Mouse (Mus musculus): Measurements from ENCODE around the gene Rnf17. TPM values are rescaled to one million over a fixed set of nuclear protein-coding genes. Genes with fewer than 3 reads are reported as not detected.

Rnf17 gene
- polyA plus RNA-seq, 1 experiment from 2014 or later = 1.8 TPM

DNA sequence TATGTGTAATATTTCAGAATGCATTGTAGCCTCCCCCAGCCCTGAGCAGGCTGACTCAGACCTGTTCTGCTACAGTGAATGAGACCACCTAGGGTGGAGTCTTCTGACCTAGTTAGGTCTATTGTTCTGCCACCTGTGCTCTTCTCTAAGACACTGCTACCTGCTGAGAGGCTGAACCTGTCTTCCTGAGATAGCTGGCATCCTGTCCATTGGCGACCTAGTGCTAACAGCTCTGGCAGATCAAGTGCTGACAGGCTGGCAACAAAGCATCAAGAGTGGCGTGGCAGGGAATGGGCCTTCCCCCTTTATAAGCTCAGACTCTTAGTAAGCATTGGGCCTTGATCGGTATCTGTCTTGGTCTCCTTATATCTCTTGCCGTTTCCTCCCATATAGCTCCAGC is 148.6 kb downstream of the Rnf17 start:
- WGBS = 93% methylated on average over 4 of the region's 4 CpGs

DNA sequence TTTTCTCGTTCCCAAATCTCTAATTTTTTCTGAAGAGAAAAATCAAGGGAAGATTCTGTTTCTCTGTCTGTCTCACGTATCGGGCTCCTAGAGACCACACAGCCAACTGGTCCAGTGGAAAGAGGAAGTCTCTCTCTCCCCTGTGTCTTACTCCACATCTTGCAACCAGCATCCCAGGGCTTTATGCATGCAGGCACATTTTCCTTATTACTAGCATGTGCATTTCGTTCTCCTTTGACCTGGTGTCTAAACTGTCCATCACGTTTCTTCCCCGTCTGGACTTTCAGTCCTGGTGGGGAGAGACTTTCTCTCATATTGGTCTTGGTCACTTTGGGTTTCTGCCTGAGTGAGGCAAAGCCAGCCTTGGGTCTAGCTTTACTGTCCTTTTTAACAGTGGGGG is 150.5 kb downstream of the Rnf17 start:
- no peaks in the 10 kb centered on the region for H3K9me3 ChIP-seq (ENCODE audit: control insufficient read depth, low read length)
- no peak overlapping the region for H3K4me2 ChIP-seq (replicated peaks)
- no peaks in the 10 kb centered on the region for H3K4me1 ChIP-seq (replicated peaks; ENCODE audit: control insufficient read depth, insufficient read depth, low read length)
- ATAC-seq (ENCODE audit: low FRiP score) (no peak), DNase-seq (ENCODE audit: low spot score) (no peak)
- H3K4me3 ChIP-seq (replicated peaks; ENCODE audit: low read length) = no peak overlapping the region
- WGBS = 93% methylated on average over 6 of the region's 6 CpGs
- no peaks in the 10 kb centered on the region for H3K27me3 ChIP-seq (ENCODE audit: control insufficient read depth, insufficient read depth, low read length)
- H3K36me3 ChIP-seq (replicated peaks; ENCODE audit: control insufficient read depth, insufficient read depth) = peaks cover 36% of the 10 kb centered on the region
- H3K9ac ChIP-seq = no peak overlapping the region
- H3K27ac ChIP-seq = no peak overlapping the region

More for the DNA sequence above, 148.6 kb downstream of the Rnf17 start:
- Histone ChIP-seq H3K4me3 (replicated peaks; ENCODE audit: low read length) (no peak overlapping the region), H3K4me2 (replicated peaks) (no peak overlapping the region), H3K4me1 (replicated peaks; ENCODE audit: control insufficient read depth, insufficient read depth, low read length) (no peaks in the 10 kb centered on the region), H3K9me3 (ENCODE audit: control insufficient read depth, low read length) (no peaks in the 10 kb centered on the region), H3K27me3 (ENCODE audit: control insufficient read depth, insufficient read depth, low read length) (no peaks in the 10 kb centered on the region), H3K36me3 (replicated peaks; ENCODE audit: control insufficient read depth, insufficient read depth) (peaks cover 36% of the 10 kb centered on the region), H3K27ac (no peak overlapping the region), H3K9ac (no peak overlapping the region)
- DNase-seq (ENCODE audit: low spot score) = no peak
- no peak for ATAC-seq (ENCODE audit: low FRiP score)

DNA sequence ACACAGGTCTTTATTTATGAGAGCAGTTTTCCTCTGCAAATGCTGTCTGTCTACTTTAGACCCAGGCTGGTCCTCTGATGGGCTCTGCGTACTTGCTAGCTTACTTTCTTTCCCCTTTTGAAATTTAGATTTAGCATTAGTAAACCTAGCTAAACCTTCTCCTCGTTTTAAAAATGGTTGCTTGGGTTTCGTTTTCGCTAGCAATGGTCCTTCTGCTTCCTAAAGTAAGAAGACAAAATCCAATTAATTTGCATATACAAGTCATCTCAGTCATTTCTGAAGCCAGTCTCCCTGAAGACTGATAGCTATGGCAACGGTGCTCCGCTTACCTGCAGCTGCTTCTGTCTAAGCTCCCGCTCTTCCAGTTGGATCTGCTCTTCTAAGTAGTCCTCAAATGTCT is 150.9 kb downstream of the Rnf17 start:
- ATAC-seq (ENCODE audit: low FRiP score) (no peak), DNase-seq (ENCODE audit: low spot score) (no peak)
- Histone ChIP-seq H3K4me2 (replicated peaks) (no peak overlapping the region), H3K27ac (no peak overlapping the region), H3K4me3 (replicated peaks; ENCODE audit: low read length) (no peak overlapping the region), H3K36me3 (replicated peaks; ENCODE audit: control insufficient read depth, insufficient read depth) (peaks cover 35% of the 10 kb centered on the region), H3K27me3 (ENCODE audit: control insufficient read depth, insufficient read depth, low read length) (no peaks in the 10 kb centered on the region), H3K4me1 (replicated peaks; ENCODE audit: control insufficient read depth, insufficient read depth, low read length) (no peaks in the 10 kb centered on the region), H3K9me3 (ENCODE audit: control insufficient read depth, low read length) (no peaks in the 10 kb centered on the region), H3K9ac (no peak overlapping the region)
- WGBS = 94% methylated on average over 7 of the region's 7 CpGs

DNA sequence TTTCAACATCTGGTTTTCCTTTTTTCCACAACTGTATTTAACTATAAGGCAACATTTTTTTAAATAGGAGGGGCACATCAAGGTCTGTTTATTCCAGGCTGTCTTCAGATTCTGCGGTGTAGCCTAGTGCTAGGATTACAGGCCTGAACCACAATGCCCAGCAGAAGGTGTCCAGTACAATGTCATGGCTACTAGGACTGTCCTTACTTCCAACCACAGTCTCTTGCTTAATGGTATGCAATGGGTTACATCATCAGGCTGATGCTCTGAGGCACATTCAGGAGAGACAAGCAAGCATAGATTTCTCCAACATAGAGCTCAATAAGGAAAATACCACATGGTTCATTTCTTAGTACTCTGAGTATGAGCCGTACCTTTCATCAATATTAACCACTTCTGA is 152.3 kb downstream of the Rnf17 start:
- no peak for ATAC-seq (ENCODE audit: low FRiP score)
- Histone ChIP-seq H3K4me2 (replicated peaks) (no peak overlapping the region), H3K27ac (no peak overlapping the region), H3K9ac (no peak overlapping the region), H3K36me3 (replicated peaks; ENCODE audit: control insufficient read depth, insufficient read depth) (peaks cover 31% of the 10 kb centered on the region), H3K4me1 (replicated peaks; ENCODE audit: control insufficient read depth, insufficient read depth, low read length) (no peaks in the 10 kb centered on the region), H3K4me3 (replicated peaks; ENCODE audit: low read length) (no peak overlapping the region), H3K27me3 (ENCODE audit: control insufficient read depth, insufficient read depth, low read length) (no peaks in the 10 kb centered on the region), H3K9me3 (ENCODE audit: control insufficient read depth, low read length) (no peaks in the 10 kb centered on the region)
- no peak for DNase-seq (ENCODE audit: low spot score)
- 99% methylated on average over 2 of the region's 2 CpGs for WGBS

DNA sequence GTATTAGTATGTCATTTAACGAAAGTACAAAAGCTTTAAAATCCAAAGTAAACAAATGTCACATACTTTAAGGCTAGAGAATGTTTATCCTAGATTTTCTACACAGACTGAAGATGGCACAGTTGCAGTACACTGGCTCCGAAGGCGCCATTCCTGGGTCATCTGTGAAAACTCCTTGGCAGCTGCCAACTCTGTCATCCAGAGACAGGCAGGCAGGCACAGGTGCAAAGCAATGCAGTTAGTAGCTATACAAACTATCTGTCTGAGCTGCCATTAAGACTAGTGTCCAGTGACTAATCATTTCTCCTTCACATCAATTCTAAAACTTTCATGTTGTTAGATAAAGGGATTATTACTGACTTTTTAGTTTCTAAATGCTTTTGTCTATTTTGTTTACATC is 156.8 kb downstream of the Rnf17 start:
- WGBS = 97% methylated on average over 3 of the region's 3 CpGs

DNA sequence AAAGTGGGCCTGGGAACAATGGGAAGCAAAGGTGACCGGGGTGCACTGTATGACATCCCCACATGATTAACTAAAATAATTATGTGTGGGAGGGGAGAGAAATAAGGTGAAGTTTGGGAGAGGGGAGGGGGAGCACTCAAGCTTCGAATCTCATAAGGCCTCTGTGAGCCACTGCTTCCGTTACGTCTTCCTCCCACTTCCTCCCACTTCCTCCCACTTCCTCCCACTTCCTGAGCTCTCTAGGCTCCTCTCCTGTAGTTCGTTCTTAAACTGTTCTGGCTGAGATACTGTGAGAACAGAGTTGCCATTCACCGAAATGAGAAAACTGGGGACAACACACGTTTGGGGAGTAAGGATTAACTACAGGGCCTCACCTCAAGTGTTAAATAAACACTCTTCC is 165.1 kb downstream of the Rnf17 start:
- Histone ChIP-seq H3K9ac (no peak overlapping the region), H3K4me2 (replicated peaks) (no peak overlapping the region), H3K4me3 (replicated peaks; ENCODE audit: low read length) (no peak overlapping the region), H3K9me3 (ENCODE audit: control insufficient read depth, low read length) (no peaks in the 10 kb centered on the region), H3K36me3 (replicated peaks; ENCODE audit: control insufficient read depth, insufficient read depth) (peaks cover 17% of the 10 kb centered on the region), H3K27ac (no peak overlapping the region), H3K27me3 (ENCODE audit: control insufficient read depth, insufficient read depth, low read length) (no peaks in the 10 kb centered on the region), H3K4me1 (replicated peaks; ENCODE audit: control insufficient read depth, insufficient read depth, low read length) (peaks cover 6% of the 10 kb centered on the region; the same call in 1 of the 2 replicates)
- no peak for ATAC-seq (ENCODE audit: low FRiP score)
- 85% methylated on average over 7 of the region's 7 CpGs for WGBS
- DNase-seq (ENCODE audit: low spot score) = no peak

More for the DNA sequence above, 156.8 kb downstream of the Rnf17 start:
- H3K4me3 ChIP-seq (replicated peaks; ENCODE audit: low read length) = no peak overlapping the region
- H3K27ac ChIP-seq = no peak overlapping the region
- no peaks in the 10 kb centered on the region for H3K27me3 ChIP-seq (ENCODE audit: control insufficient read depth, insufficient read depth, low read length)
- ATAC-seq (ENCODE audit: low FRiP score) (no peak), DNase-seq (ENCODE audit: low spot score) (no peak)
- no peaks in the 10 kb centered on the region for H3K9me3 ChIP-seq (ENCODE audit: control insufficient read depth, low read length)
- H3K4me2 ChIP-seq (replicated peaks) = no peak overlapping the region
- no peaks in the 10 kb centered on the region for H3K4me1 ChIP-seq (replicated peaks; ENCODE audit: control insufficient read depth, insufficient read depth, low read length)
- no peak overlapping the region for H3K9ac ChIP-seq
- peaks cover 24% of the 10 kb centered on the region for H3K36me3 ChIP-seq (replicated peaks; ENCODE audit: control insufficient read depth, insufficient read depth)

DNA sequence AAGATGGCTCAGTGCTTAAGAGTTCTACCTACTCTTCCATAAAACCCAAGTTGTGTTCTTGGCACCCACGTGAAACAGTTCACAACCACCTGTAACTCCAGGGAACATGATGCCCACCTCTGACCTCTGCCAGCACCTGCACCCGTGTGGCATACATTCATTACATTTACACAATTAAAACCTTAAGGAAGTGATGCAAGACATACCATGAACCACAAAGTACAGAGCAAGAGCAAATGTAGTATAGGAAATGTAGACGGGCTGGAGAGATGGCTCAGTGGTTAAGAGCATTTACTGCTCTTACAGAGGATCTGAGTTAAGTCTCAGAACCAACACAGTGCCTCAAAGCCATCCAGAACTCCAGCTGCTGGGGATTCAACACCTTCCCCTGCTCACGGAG is 166.7 kb downstream of the Rnf17 start:
- no peak overlapping the region for H3K4me3 ChIP-seq (replicated peaks; ENCODE audit: low read length)
- WGBS = 88% methylated on average over 4 of the region's 4 CpGs

DNA sequence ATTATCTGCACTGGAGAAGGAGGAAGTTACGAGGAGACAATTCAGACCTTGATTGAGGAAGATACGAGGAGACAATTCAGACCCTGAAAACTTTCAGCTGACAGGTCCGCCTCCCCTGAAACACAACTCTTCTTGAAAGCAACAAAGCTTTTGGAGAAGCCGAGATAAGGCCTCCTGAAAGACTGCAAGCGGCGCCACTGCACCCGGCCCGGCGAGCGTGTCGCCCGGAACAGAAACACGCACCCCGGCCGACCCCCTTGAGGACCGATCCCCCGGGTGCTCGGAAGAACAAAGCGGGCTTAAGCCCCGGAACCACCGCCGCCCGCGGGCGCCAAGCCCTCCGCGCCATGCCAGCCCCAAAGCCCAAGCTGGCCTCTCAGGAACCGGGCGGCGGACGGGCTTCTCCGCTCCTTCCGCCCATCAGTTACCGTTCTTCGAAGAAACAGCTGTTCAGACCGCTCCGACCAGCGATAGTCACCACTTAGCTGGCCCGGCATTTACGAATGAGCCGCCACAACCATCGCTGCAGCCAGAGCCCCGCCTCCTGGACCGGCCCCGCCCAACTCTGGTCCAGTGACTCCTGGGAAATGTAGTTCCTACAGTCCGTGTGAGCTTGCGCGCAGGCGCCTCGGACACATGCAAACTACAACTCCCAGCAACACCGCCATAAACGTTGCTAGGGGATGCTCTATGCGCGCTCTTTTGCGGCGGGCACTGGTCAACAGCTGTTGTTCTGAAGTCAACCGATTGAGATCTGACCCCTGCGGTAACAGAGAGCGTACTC is 169.1 kb downstream of the Rnf17 start:
- ATAC-seq (ENCODE audit: low FRiP score) = peak; percentile 100

More for the DNA sequence above, 166.7 kb downstream of the Rnf17 start:
- H3K27me3 ChIP-seq (ENCODE audit: control insufficient read depth, insufficient read depth, low read length) = no peaks in the 10 kb centered on the region
- no peak for DNase-seq (ENCODE audit: low spot score)
- H3K4me1 ChIP-seq (replicated peaks; ENCODE audit: control insufficient read depth, insufficient read depth, low read length) = peaks cover 6% of the 10 kb centered on the region; the same call in 1 of the 2 replicates
- no peak for ATAC-seq (ENCODE audit: low FRiP score)
- H3K36me3 ChIP-seq (replicated peaks; ENCODE audit: control insufficient read depth, insufficient read depth) = 0 out of 2 replicates have a peak, but pooled peaks cover 4% of the 10 kb centered on the region
- H3K9me3 ChIP-seq (ENCODE audit: control insufficient read depth, low read length) = no peaks in the 10 kb centered on the region
- no peak overlapping the region for H3K27ac ChIP-seq
- H3K4me2 ChIP-seq (replicated peaks) = no peak overlapping the region
- no peak overlapping the region for H3K9ac ChIP-seq

DNA sequence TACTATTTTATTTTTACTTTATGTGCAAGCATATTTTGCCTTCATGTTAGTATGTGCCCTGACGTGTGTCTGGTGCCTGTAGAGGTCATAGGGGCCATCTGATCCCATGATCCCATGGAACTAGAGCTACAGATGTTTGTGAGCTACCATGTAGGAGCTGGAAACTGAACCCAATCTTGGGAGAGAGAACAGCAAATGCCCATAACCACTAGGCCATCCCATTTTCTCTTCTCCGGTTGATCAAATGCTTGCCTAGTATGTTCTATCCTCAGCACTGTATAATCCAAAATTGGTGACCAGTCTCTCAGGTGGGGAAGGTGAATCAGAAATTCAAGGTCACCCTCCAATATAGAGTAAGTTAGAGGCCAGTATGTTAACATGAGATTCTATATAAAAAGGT is 170.2 kb downstream of the Rnf17 start:
- H3K4me3 ChIP-seq (replicated peaks; ENCODE audit: low read length) = peak overlapping the region; percentile 80
- H3K9ac ChIP-seq = peak overlapping the region; percentile 59; the same call in 1 of the 2 replicates
- no peaks in the 10 kb centered on the region for H3K36me3 ChIP-seq (replicated peaks; ENCODE audit: control insufficient read depth, insufficient read depth)
- no peaks in the 10 kb centered on the region for H3K27me3 ChIP-seq (ENCODE audit: control insufficient read depth, insufficient read depth, low read length)
- no peaks in the 10 kb centered on the region for H3K9me3 ChIP-seq (ENCODE audit: control insufficient read depth, low read length)
- WGBS = 77% methylated on average over 2 of the region's 2 CpGs
- H3K4me2 ChIP-seq (replicated peaks) = peak overlapping the region; percentile 80
- ATAC-seq (ENCODE audit: low FRiP score) (no peak), DNase-seq (ENCODE audit: low spot score) (no peak)
- no peak overlapping the region for H3K27ac ChIP-seq
- peaks cover 11% of the 10 kb centered on the region for H3K4me1 ChIP-seq (replicated peaks; ENCODE audit: control insufficient read depth, insufficient read depth, low read length)

More for the DNA sequence above, 169.1 kb downstream of the Rnf17 start:
- Histone ChIP-seq H3K9ac (peak overlapping the region; percentile 67), H3K4me2 (replicated peaks) (peak overlapping the region; percentile 80), H3K9me3 (ENCODE audit: control insufficient read depth, low read length) (no peaks in the 10 kb centered on the region), H3K27me3 (ENCODE audit: control insufficient read depth, insufficient read depth, low read length) (no peaks in the 10 kb centered on the region), H3K4me3 (replicated peaks; ENCODE audit: low read length) (peak overlapping the region; percentile 80), H3K4me1 (replicated peaks; ENCODE audit: control insufficient read depth, insufficient read depth, low read length) (peaks cover 11% of the 10 kb centered on the region), H3K27ac (peak overlapping the region; percentile 58; the same call in 1 of the 2 replicates), H3K36me3 (replicated peaks; ENCODE audit: control insufficient read depth, insufficient read depth) (no peaks in the 10 kb centered on the region)
- peak; percentile 97 for DNase-seq (ENCODE audit: low spot score)
- under 1% methylated on average over 59 of the region's 59 CpGs for WGBS

Data from hindbrain, embryonic 14.5 days (tissue).